Mouse (Mus musculus) hindbrain, postnatal 0 days (tissue): Measurements from ENCODE around the gene Tmem8. TPM values are rescaled to one million over a fixed set of nuclear protein-coding genes. Genes with fewer than 3 reads are reported as not detected.
"Not testable (repeated sequence)": the region's sequence is repeated elsewhere in the genome, so short reads cannot be mapped to it uniquely, and the experiment has no call there.

Experiments
- ATAC-seq: fragments of 200-750 bp; cut with Nextera tagmentation; 2 replicates; pipeline ENCODE4 v1.8.0; 2017; ENCODE audit warnings: mild to moderate bottlenecking, moderate TSS enrichment, moderate library complexity
- DNase-seq: peaks from one replicate; pipeline ENCODE4 v3.0.0-alpha.2; 2015; ENCODE audit warnings: low spot score
- H3K27ac ChIP-seq: fragments of 300-500 bp; sonication (generic); 2 replicates; pipeline ENCODE4 v1.5.1; 2014; ENCODE audit warnings: mild to moderate bottlenecking
- H3K27me3 ChIP-seq: fragments of 300-500 bp; sonication (generic); 2 replicates; pipeline ENCODE4 v1.6.1; 2014; ENCODE audit warnings: low read length, mixed read lengths; ENCODE audit not compliant: insufficient read depth
- H3K36me3 ChIP-seq: fragments of 300-500 bp; sonication (generic); 2 replicates; pipeline ENCODE4 v1.6.1; 2014; ENCODE audit warnings: low read length, mixed read lengths; ENCODE audit not compliant: insufficient read depth
- H3K4me1 ChIP-seq: fragments of 300-500 bp; sonication (generic); 2 replicates; pipeline ENCODE4 v1.6.1; 2014; ENCODE audit warnings: antibody characterized with exemption, low read length, mixed read lengths; ENCODE audit not compliant: insufficient read depth
- H3K4me2 ChIP-seq: fragments of 300-500 bp; sonication (generic); 2 replicates; pipeline ENCODE4 v1.6.1; 2014; ENCODE audit warnings: low read depth, mild to moderate bottlenecking, low read length, moderate library complexity, mixed read lengths
- H3K4me3 ChIP-seq: fragments of 300-500 bp; sonication (generic); 2 replicates; pipeline ENCODE4 v1.5.1; 2014; ENCODE audit warnings: low read length
- H3K9ac ChIP-seq: fragments of 300-500 bp; sonication (generic); replicated peaks from 2 replicates; pipeline ENCODE4 v1.6.1; 2014; ENCODE audit warnings: mild to moderate bottlenecking, low read length, moderate library complexity, mixed read lengths
- H3K9me3 ChIP-seq: fragments of 300-500 bp; sonication (generic); 2 replicates; pipeline ENCODE4 v1.6.1; 2016; ENCODE audit warnings: low read length, mixed read lengths
- CTCF ChIP-seq: IDR thresholded peaks from 2 replicates; pipeline ENCODE4 v1.5.1; 2016; ENCODE audit warnings: antibody characterized with exemption, control low read depth, low read depth
- WGBS: fragments of 180-500 bp; shearing (Covaris S2); extraction: QIAGEN DNeasy Blood & Tissue Kit; methylation state at CpG from one replicate; pipeline ENCODE4 v1.1.7; 2014; 5-methylcytosine and 5-hydroxymethylcytosine counted together
- polyA plus RNA-seq: library from polyadenylated mRNA; unstranded; fragments of >200 nt; fragmentation: Nextera tagmentation; extraction: Ambion mirVana; gene quantifications from 2 replicates; pipeline ENCODE4 v1.2.1, GENCODE M21; 2015
- total RNA-seq: library from RNA; depleted of rRNA; stranded (reverse); fragments of >200 nt; gene quantifications from 2 replicates; pipeline ENCODE4 v1.2.3, GENCODE M21; 2014

Tmem8 gene
- total and polyA plus RNA-seq, 2 experiments from 2014 or later, result 3.8 to 11.8 TPM

GRCm38 (mm10) chr17:26111024-26111423 is 2.1 kb upstream of the Tmem8 start:
- Histone ChIP-seq H3K4me3 (no peak overlapping the region), H3K27me3 (0 out of 2 replicates have a peak, but pooled peaks cover 9% of the 10 kb centered on the region), H3K4me1 (no peaks in the 10 kb centered on the region), H3K4me2 (no peak overlapping the region), H3K36me3 (no peaks in the 10 kb centered on the region), H3K9me3 (no peaks in the 10 kb centered on the region), H3K9ac (no peak overlapping the region), H3K27ac (no peak overlapping the region)
- 2% methylated on average over 4 of the region's 4 CpGs for WGBS
- ATAC-seq (no peak), DNase-seq (no peak)
- TF ChIP-seq CTCF, result no peak

- WGBS, result 32% methylated on average over 4 of the region's 4 CpGs
- no peak for TF ChIP-seq CTCF
- H3K36me3 ChIP-seq, result no peaks in the 10 kb centered on the region
- H3K27me3 ChIP-seq, result 0 out of 2 replicates have a peak, but pooled peaks cover 9% of the 10 kb centered on the region
- H3K27ac ChIP-seq, result no peak overlapping the region
- H3K4me3 ChIP-seq, result no peak overlapping the region
- no peak overlapping the region for H3K9ac ChIP-seq
- no peak overlapping the region for H3K4me2 ChIP-seq
- DNase-seq, result no peak
- no peak for ATAC-seq
- no peaks in the 10 kb centered on the region for H3K9me3 ChIP-seq
- H3K4me1 ChIP-seq, result no peaks in the 10 kb centered on the region
These were observed 1.4 kb upstream of the Tmem8 start for GRCm38 (mm10) chr17:26111722-26112121.

DNA sequence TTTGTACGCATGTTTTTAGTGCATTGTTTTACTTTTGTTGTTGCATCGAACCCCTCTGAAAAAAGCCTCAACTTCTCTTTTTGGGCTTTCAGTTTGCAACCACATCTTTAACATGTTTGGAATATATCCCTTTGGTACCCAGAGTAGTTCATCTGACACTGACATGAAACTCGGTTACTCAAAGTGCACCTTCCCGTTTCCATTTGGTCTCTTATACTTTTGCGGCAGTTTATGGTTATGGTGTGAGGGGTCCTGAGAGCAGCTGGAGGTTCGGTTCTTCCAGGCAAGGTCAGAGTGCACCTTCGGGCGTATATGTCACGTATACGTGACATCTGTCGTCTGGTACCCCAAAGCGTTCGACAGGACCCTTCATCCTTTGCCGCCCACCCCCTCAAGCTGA is 348 bp upstream of the Tmem8 start:
- TF ChIP-seq CTCF, result no peak
- H3K4me2 ChIP-seq, result peak overlapping the region; percentile 95
- H3K9me3 ChIP-seq, result no peaks in the 10 kb centered on the region
- WGBS, result 21% methylated on average over 14 of the region's 14 CpGs
- 0 out of 2 replicates have a peak overlapping the region, but pooled peaks have one; percentile 64 for H3K27ac ChIP-seq
- peak overlapping the region; percentile 72 for H3K4me3 ChIP-seq
- H3K4me1 ChIP-seq, result no peaks in the 10 kb centered on the region
- no peaks in the 10 kb centered on the region for H3K36me3 ChIP-seq
- 0 out of 2 replicates have a peak, but pooled peaks cover 9% of the 10 kb centered on the region for H3K27me3 ChIP-seq
- peak overlapping the region; percentile 74 for H3K9ac ChIP-seq
- DNase-seq, result no peak
- peak; percentile 24 for ATAC-seq

DNA sequence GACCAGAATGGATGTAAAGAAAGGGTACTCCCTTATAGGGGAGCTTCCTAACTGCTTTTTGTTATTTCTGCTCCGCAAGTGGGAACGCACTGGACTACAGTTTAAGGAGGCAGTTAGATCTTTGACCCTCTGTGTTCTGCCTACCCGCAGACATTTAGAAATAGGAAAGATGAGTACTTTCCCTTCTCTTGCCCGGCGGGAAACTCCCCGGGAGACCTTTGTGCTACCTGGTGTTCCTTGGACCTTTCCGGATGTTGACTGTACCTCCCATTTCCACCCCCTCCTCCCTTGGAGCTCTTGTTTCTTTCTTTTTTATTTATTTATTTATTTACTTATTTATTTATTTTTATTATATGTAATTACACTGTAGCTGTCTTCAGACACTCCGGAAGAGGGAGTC is 962 bp downstream of the Tmem8 start:
- DNase-seq, result no peak
- H3K4me3 ChIP-seq, result peak overlapping the region; percentile 72
- peak overlapping the region; percentile 74; the same call in 1 of the 2 replicates for H3K9ac ChIP-seq
- H3K4me2 ChIP-seq, result peak overlapping the region; percentile 95
- H3K36me3 ChIP-seq, result no peaks in the 10 kb centered on the region
- H3K27me3 ChIP-seq, result 0 out of 2 replicates have a peak, but pooled peaks cover 9% of the 10 kb centered on the region
- H3K4me1 ChIP-seq, result no peaks in the 10 kb centered on the region
- 11% methylated on average over 8 of the region's 8 CpGs for WGBS
- H3K9me3 ChIP-seq, result no peaks in the 10 kb centered on the region
- H3K27ac ChIP-seq, result no peak overlapping the region
- ATAC-seq, result 0 out of 2 replicates have a peak, but pooled peaks have one; percentile 6
- TF ChIP-seq CTCF, result no peak

DNA sequence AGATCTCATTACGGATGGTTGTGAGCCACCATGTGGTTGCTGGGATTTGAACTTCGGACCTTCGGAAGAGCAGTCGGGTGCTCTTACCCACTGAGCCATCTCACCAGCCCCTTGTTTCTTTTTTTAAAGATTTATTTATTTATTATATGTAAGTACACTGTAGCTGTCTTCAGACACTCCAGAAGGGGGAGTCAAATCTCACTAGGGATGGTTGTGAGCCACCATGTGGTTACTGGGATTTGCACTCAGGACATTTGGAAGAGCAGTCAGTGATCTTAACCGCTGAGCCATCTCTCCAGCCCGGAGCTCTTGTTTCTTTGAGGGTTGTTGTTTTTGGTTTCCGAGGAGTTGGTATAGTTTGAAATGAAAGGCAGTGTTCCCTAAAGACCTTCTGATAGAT is 1.4 kb downstream of the Tmem8 start:
- not testable (repeated sequence) for H3K4me1 ChIP-seq, H3K4me3 ChIP-seq, H3K27ac ChIP-seq, ATAC-seq, DNase-seq, H3K4me2 ChIP-seq, H3K9me3 ChIP-seq, H3K9ac ChIP-seq, H3K27me3 ChIP-seq, H3K36me3 ChIP-seq
- 55% methylated on average over 7 of the region's 7 CpGs for WGBS

DNA sequence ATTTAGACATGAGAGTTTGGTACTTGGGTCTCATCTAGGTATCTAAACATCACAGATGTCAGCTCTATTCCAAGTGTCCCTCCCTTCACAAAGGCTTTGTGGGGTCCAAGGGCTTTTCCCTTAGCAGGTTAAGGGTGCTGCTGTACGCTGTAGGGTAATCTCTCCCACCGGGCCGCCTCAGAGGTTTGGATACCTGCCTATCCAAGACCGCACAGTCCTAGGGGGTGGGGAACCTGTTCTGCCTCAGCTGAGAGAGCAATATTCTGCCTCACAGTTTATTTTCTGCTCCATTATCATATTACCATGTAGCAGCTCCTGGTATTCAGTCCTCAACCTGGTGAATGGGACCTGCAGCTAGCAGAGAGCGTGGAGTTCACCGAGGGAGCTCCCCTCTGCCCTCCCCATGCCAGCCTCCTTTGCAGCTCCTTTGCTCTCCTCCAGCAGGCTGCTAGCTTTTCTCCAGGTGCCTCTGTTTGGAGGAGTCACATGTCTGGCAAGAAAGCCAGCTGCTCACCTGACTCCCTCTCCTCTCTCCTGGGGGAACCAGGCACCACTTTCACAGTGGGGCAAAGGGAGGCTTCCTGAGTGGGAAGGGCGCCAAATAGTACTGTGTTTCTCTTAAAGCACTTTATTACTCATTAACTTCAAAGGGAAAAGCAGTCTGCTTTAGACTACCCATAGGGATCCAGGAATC is 2.3 kb downstream of the Tmem8 start:
- Histone ChIP-seq H3K9ac (no peak overlapping the region), H3K27me3 (0 out of 2 replicates have a peak, but pooled peaks cover 9% of the 10 kb centered on the region), H3K4me1 (no peaks in the 10 kb centered on the region), H3K9me3 (no peaks in the 10 kb centered on the region), H3K4me2 (no peak overlapping the region), H3K4me3 (no peak overlapping the region), H3K36me3 (no peaks in the 10 kb centered on the region), H3K27ac (no peak overlapping the region)
- DNase-seq (no peak), ATAC-seq (no peak)
- WGBS, result 78% methylated on average over 7 of the region's 7 CpGs
- TF ChIP-seq CTCF, result no peak

GRCm38 (mm10) chr17:26115956-26116487 is 2.9 kb downstream of the Tmem8 start:
- no peak overlapping the region for H3K4me3 ChIP-seq
- no peak overlapping the region for H3K27ac ChIP-seq
- H3K4me1 ChIP-seq, result no peaks in the 10 kb centered on the region
- no peaks in the 10 kb centered on the region for H3K9me3 ChIP-seq
- H3K4me2 ChIP-seq, result no peak overlapping the region
- ATAC-seq, result no peak
- no peak overlapping the region for H3K9ac ChIP-seq
- H3K27me3 ChIP-seq, result 0 out of 2 replicates have a peak, but pooled peaks cover 9% of the 10 kb centered on the region
- no peak for TF ChIP-seq CTCF
- 50% methylated on average over 3 of the region's 3 CpGs for WGBS
- no peak for DNase-seq
- no peaks in the 10 kb centered on the region for H3K36me3 ChIP-seq
